Mouse (Mus musculus) heart, postnatal 36 days (tissue): ENCODE results near the gene Fam3c. TPM values are rescaled to one million over a fixed set of nuclear protein-coding genes. Genes with fewer than 3 reads are reported as not detected.

Experiments
- DNase-seq, 2 experiments: peaks; one replicate each; pipeline ENCODE4 v3.0.0; 2021 to 2022
- intact Hi-C: fragments of 180-260 bp; cut with DNase I; formaldehyde crosslinking; loops from one replicate; pipeline ENCODE4 v1.15.1; 2025
- total RNA-seq, 2 experiments: library from RNA; stranded (reverse); gene quantifications; 2 replicates each; pipeline ENCODE4 v1.2.3; 2021

Gene Fam3c
- total RNA-seq, 2 experiments from 2014 or later, result 25.5 to 25.6 TPM

DNA sequence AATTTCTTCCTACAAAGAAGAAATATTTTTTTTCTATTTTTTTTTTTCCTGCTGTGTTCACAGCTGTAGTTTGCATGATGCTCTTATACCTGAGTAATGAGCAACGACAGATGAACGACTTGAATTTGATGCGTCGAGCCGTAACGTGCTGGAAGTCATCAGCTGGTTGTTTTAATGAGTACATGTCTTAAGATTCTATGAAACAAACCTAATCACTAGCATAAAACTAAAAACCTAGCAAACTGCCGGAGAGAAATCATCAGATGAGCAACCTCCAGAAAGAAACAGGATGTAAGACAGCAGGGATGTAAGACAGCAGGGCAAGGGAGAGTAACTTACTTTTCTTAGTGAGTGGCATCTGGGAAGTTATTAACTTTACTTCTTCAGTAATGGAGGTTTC, 1.4 kb downstream of the Fam3c start:
- intact Hi-C loops, result no loop called here
- no peak for DNase-seq

DNA sequence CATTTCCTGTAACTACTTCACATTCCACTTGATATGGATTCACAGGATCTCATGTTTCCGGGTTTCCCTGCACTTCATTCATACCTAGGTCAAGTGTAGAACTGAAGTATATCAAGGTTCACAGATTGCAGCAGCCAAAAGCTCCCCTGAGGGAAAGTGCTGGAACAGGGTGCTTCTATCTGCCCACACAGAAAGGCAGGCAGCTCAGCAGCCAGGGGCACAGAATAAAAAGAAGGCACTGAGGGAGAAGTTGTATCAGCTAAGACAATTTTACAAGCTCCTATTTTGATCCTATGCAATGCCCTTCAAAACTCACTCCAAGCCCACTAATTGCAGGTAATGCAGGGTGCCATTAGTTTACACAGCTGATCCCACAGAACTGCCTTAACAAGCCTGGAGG, 2.0 kb downstream of the Fam3c start:
- DNase-seq, result no peak
- intact Hi-C loops, result no loop called here

- intact Hi-C loops, result no loop called here
- no peak for DNase-seq
Observed at GRCm38 (mm10) chr6:22351551-22351950, 4.5 kb downstream of the Fam3c start.

GRCm38 (mm10) chr6:22350239-22350571, 5.8 kb downstream of the Fam3c start:
- no peak for DNase-seq
- intact Hi-C loops, result no loop called here

DNA sequence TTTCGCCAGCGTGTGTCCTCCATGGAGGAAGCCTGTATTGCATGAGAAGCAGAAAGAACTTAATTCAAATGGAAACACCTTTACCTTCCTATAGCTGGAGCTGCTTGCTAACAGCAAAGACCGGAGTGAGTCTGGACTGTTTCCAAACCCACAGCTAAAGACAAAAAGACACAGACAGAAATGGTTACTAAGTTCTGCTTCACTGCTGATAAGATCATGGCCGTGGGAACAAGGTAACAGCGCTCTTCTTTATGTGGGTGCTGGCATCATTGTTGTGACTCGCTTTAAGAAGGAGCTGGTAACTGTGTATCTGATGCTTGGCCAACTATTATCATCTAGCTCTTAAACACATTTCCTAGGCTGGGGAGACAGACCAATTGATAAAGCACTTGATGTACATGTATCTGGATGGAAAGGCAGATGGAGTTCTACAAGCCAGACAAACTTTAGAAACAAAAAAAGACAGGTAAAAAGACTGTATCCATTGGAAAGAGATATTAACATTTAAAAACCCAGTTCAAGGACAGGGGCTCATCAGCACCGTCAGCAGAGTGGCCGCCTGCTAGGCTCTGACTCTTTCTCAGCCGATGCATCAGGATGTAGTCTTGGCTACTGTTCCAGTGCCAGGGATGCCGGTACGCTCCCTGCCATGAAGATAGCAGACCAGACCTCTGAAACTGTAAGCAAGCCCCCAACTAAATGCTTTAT, 6.4 kb downstream of the Fam3c start:
- no peak for DNase-seq

DNA sequence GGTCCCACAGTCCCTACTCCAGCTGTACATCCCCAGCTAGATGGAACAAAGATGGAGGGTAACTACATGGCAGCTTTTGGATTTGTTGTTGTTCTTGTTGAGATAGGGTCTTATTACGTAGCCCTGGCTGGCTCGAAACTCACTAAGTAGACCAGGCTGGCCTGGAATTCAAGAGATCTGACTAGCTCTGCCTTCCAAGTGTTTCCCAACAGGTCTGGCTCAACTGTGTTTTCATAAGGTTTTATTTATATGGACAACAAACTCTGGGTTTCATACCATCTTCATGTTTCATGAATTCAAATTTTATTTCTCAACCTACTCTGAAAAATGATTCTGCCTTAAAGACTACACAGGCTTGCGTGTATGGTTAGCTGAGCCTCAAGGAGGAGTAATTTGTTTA, 7.1 kb downstream of the Fam3c start:
- intact Hi-C loops, result no loop called here
- no peak for DNase-seq

More for the DNA sequence above, 6.4 kb downstream of the Fam3c start:
- intact Hi-C loops, result no loop called here

GRCm38 (mm10) chr6:22348130-22348529, 7.9 kb downstream of the Fam3c start:
- intact Hi-C loops, result no loop called here
- no peak for DNase-seq

- no peak for DNase-seq
- intact Hi-C loops, result no loop called here
Observed at GRCm38 (mm10) chr6:22347132-22347902, 8.7 kb downstream of the Fam3c start.

DNA sequence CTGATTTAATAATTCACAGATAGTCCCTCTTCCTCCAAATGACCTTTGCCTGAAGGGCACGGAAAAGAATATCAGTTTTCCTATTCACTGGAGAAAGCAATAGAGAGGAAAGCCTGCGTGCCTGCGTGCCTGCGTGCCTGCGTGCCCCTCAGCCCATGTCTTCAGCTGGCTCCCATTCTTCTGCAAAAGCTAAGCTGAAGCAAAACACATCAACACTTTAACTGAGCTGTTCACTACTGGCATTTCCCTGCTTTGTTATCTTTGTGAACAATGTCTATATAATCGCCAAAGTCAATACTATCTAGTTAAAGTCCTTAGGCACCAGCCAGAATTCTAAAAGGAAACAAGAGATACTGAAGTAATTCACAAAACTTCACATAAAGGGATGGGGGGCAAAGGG, 11.6 kb downstream of the Fam3c start:
- no peak for DNase-seq
- intact Hi-C loops, result no loop called here

DNA sequence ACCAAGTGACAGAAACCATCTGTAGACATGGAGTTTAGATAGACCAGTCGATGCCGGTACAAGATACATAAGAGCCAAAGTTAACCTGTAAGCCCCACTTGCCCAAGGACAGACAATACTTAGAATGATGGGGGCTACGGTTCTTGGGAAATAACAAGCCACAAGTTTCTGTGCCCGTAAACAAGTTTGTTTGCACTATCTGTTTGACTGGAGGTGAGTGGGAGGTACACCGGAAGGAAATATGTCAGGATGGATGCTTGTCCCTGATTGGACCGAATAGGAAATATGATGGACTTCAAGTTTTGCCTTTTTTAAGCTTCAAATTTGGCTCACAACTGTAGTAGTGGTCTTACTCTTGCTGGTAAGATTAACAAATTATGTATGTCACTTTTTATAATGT, 12.3 kb downstream of the Fam3c start:
- intact Hi-C loops, result no loop called here
- DNase-seq, result no peak

- no peak for DNase-seq
- intact Hi-C loops, result no loop called here
Observed at GRCm38 (mm10) chr6:22343292-22343691, 12.8 kb downstream of the Fam3c start.

- intact Hi-C loops, result no loop called here
- DNase-seq, result no peak
Observed at GRCm38 (mm10) chr6:22340779-22341178, 15.3 kb downstream of the Fam3c start.

DNA sequence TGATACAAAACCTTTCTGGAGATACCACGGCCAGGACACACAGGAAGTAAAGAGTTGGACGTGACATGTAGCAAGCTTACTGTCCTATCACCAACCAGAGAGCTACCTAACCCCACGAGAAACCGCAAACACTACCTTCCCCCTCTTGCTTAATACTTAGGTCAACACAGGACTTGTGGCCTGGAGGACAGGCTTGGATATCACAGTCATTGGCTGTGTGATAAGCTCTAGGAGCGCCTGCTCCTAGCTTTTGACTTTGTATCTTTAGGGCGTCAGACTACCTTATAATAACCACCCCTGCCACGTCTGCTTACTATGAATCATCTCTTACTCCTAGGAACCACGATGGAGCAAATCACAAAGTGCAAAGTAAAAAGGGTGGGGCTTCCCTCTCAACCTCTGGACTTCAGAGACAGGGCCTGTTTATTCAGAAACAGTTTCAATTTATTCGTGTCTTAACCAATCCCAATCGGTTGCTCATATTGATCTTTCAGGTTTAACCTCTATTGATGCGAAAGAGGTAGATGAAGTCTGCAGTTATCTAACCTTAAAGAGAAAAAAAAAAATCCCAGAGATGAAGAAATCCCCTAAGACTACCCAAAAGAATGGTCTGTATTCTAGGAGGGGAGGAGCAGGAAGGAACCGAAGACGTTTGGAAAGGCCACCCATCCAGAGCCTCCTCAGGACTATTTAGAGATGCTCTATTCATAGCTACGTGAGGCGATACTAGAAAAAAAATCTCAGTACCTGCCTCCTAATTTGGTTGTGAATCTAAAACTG, 16.1 kb downstream of the Fam3c start:
- intact Hi-C loops, result no loop called here
- no peak for DNase-seq

- no peak for DNase-seq
- intact Hi-C loops, result no loop called here
Observed at GRCm38 (mm10) chr6:22332548-22332947, 23.5 kb downstream of the Fam3c start.

DNA sequence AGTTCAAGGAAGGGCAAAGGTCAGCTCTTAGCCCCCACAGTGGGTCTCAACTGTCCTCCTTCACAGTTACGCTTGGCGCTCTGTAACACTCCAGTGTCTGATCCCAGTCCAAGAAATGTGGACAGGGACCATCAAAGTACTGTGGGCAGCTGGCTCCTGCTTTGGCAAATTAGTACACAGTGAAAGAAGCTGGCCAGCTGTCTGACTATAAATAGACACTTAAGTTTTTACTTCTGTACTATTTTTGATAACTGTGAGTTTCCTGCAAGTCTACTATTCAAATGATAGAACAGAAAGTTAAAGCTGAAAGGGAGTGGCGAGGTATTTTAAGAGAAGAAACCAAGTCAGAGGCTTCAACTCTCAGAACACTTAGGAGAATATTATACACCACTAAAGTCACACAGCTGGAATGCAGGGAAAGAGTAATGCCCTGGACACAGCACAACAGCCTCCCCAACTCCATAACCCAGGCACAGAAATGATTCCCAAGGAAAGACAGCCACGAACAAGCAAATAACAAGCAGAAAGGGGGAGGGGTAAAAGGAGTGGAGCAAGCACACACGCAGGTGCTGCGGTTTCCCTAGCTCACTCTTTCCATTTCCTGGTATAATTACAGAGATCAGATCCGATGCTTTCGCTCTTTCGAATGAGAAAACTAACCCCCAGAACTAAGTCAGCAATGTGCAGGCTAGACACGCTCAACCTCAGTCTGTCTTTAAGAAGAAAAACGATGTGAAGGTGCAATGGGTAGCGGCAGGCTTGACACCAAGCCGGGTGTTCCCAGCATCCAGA, 25.7 kb downstream of the Fam3c start:
- no peak for DNase-seq

GRCm38 (mm10) chr6:22327931-22328330, 28.1 kb downstream of the Fam3c start:
- no peak for DNase-seq
- intact Hi-C loops, result loop anchor here (5.0 kb wide), 1 partner anchor 206 kb away; no protein-coding TSS in a partner anchor

More for the DNA sequence above, 25.7 kb downstream of the Fam3c start:
- intact Hi-C loops, result no loop called here

GRCm38 (mm10) chr6:22327091-22327490, 29.0 kb downstream of the Fam3c start:
- DNase-seq, result no peak
- intact Hi-C loops, result loop anchor here (5.0 kb wide), 1 partner anchor 205 kb away; no protein-coding TSS in a partner anchor

DNA sequence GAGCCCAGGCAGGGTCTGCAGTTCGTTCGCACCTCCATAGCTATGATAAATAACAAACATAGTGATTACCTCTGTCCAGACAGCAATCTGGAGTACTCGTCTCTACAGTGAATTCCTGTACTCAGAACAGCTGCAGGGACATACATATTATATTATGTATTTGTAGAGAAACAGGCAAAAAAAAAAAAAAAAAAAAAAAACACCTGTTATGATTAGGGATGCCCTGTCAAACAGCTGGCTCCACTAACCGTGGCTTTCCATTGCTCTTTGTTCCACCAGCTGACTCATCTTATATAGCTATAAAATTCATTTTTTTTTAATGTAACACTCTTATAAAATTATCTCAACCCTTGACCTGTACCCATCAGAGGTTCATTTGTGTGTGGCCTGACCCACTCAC, 29.8 kb downstream of the Fam3c start:
- intact Hi-C loops, result loop anchor here (1.0 to 5.0 kb wide), 2 partner anchors 30 to 204 kb away; partner anchors contain the start of gene Fam3c
- no peak for DNase-seq

- peak; percentile 79 to 86 for DNase-seq
- intact Hi-C loops, result loop anchor here (1.0 to 5.0 kb wide), 3 partner anchors 31 to 203 kb away; partner anchors contain the start of gene Fam3c
Observed at GRCm38 (mm10) chr6:22325364-22326072, 30.5 kb downstream of the Fam3c start.

GRCm38 (mm10) chr6:22298059-22298458, 58.0 kb downstream of the Fam3c start:
- intact Hi-C loops, result no loop called here
- DNase-seq, result no peak
